In genomic region chr6:16483295-16483694, GRCm38 (mm10) we compare ENCODE assay signal across 30 mouse cellular contexts.
DNase-seq lines count a peak whose midpoint lies in the region; ATAC-seq lines count a peak whose summit lies in the region.
"Had no signal": no experiment of that assay in that cellular context is flagged by ENCODE, and none has a peak within 500 bp of the region (broad histone marks: within the 10 kb centered on the region; RNA-seq: fewer than 3 reads in every experiment).

No protein-coding gene starts in this region.

- H3K9ac ChIP-seq in hindbrain, embryonic 13.5 days: no peak overlapping the region
- H3K9ac ChIP-seq in hindbrain, embryonic 12.5 days: no peak overlapping the region
- H3K9ac ChIP-seq in midbrain, embryonic 14.5 days (replicated peaks; ENCODE audit: low read length): no peak overlapping the region
- H3K9ac ChIP-seq in midbrain, embryonic 11.5 days (ENCODE audit: low read length): no peak overlapping the region
- no peak overlapping the region for H3K9ac ChIP-seq in midbrain, embryonic 15.5 days
- H3K9ac ChIP-seq: embryonic facial prominence, embryonic 12.5 days; embryonic facial prominence, embryonic 15.5 days; forebrain, embryonic 12.5 days; forebrain, embryonic 15.5 days; heart, embryonic 12.5 days; heart, embryonic 15.5 days; hindbrain, embryonic 14.5 days had no signal

- H3K9me3 ChIP-seq in hindbrain, embryonic 13.5 days: no peaks in the 10 kb centered on the region
- H3K9me3 ChIP-seq in hindbrain, embryonic 12.5 days (replicated peaks): no peaks in the 10 kb centered on the region
- no peaks in the 10 kb centered on the region for H3K9me3 ChIP-seq in midbrain, embryonic 14.5 days (ENCODE audit: control insufficient read depth, low read length)
- H3K9me3 ChIP-seq in midbrain, embryonic 11.5 days (ENCODE audit: control insufficient read depth, low read length): no peaks in the 10 kb centered on the region
- no peaks in the 10 kb centered on the region for H3K9me3 ChIP-seq in midbrain, embryonic 15.5 days
- H3K9me3 ChIP-seq: embryonic facial prominence, embryonic 12.5 days; embryonic facial prominence, embryonic 15.5 days; forebrain, embryonic 12.5 days; forebrain, embryonic 15.5 days; G1E; heart, embryonic 12.5 days; heart, embryonic 15.5 days had no signal

- 43% methylated on average over 5 of the region's 5 CpGs for WGBS in hindbrain, embryonic 13.5 days
- WGBS in hindbrain, embryonic 12.5 days: 68% methylated on average over 5 of the region's 5 CpGs
- 57% methylated on average over 5 of the region's 5 CpGs for WGBS in midbrain, embryonic 14.5 days
- 68% methylated on average over 5 of the region's 5 CpGs for WGBS in midbrain, embryonic 11.5 days
- WGBS in midbrain, embryonic 15.5 days: 50% methylated on average over 5 of the region's 5 CpGs

- no peak overlapping the region for H3K4me2 ChIP-seq in hindbrain, embryonic 13.5 days
- no peak overlapping the region for H3K4me2 ChIP-seq in hindbrain, embryonic 12.5 days (replicated peaks)
- no peak overlapping the region for H3K4me2 ChIP-seq in midbrain, embryonic 14.5 days (ENCODE audit: low read length)
- no peak overlapping the region for H3K4me2 ChIP-seq in midbrain, embryonic 11.5 days
- H3K4me2 ChIP-seq in midbrain, embryonic 15.5 days: no peak overlapping the region
- H3K4me2 ChIP-seq: embryonic facial prominence, embryonic 12.5 days; embryonic facial prominence, embryonic 15.5 days; forebrain, embryonic 12.5 days; forebrain, embryonic 15.5 days; heart, embryonic 12.5 days; heart, embryonic 15.5 days; hindbrain, embryonic 14.5 days had no signal

- no peaks in the 10 kb centered on the region for H3K36me3 ChIP-seq in hindbrain, embryonic 13.5 days
- no peaks in the 10 kb centered on the region for H3K36me3 ChIP-seq in hindbrain, embryonic 12.5 days
- H3K36me3 ChIP-seq in midbrain, embryonic 14.5 days (ENCODE audit: control insufficient read depth, insufficient read depth, low read length): no peaks in the 10 kb centered on the region
- H3K36me3 ChIP-seq in midbrain, embryonic 11.5 days (ENCODE audit: control insufficient read depth, insufficient read depth, low read length): no peaks in the 10 kb centered on the region
- no peaks in the 10 kb centered on the region for H3K36me3 ChIP-seq in midbrain, embryonic 15.5 days (replicated peaks)
- H3K36me3 ChIP-seq: embryonic facial prominence, embryonic 12.5 days; embryonic facial prominence, embryonic 15.5 days; forebrain, embryonic 12.5 days; forebrain, embryonic 15.5 days; G1E; heart, embryonic 12.5 days; heart, embryonic 15.5 days had no signal

- ATAC-seq in hindbrain, embryonic 13.5 days (ENCODE audit: low FRiP score): 0 out of 2 replicates have a peak, but pooled peaks have one; percentile 39
- no peak for ATAC-seq in hindbrain, embryonic 12.5 days (ENCODE audit: low FRiP score)
- peak; percentile 17; the same call in 1 of the 2 replicates for ATAC-seq in midbrain, embryonic 14.5 days (ENCODE audit: low FRiP score, low TSS enrichment)
- no peak for ATAC-seq in midbrain, embryonic 11.5 days (ENCODE audit: low FRiP score)
- peak; percentile 80 for ATAC-seq in midbrain, embryonic 15.5 days (replicated peaks)
- ATAC-seq: forebrain, embryonic 15.5 days; hindbrain, postnatal 0 days; inflammation-experienced regulatory T-cells, adult 6 months; Patski had no signal

- H3K4me1 ChIP-seq in hindbrain, embryonic 13.5 days (replicated peaks): no peaks in the 10 kb centered on the region
- no peaks in the 10 kb centered on the region for H3K4me1 ChIP-seq in hindbrain, embryonic 12.5 days
- no peaks in the 10 kb centered on the region for H3K4me1 ChIP-seq in midbrain, embryonic 14.5 days (ENCODE audit: control insufficient read depth, insufficient read depth, low read length)
- no peaks in the 10 kb centered on the region for H3K4me1 ChIP-seq in midbrain, embryonic 11.5 days (ENCODE audit: control insufficient read depth, insufficient read depth, low read length)
- H3K4me1 ChIP-seq in midbrain, embryonic 15.5 days: no peaks in the 10 kb centered on the region
- H3K4me1 ChIP-seq: embryonic facial prominence, embryonic 12.5 days; embryonic facial prominence, embryonic 15.5 days; forebrain, embryonic 12.5 days; forebrain, embryonic 15.5 days; heart, embryonic 12.5 days; heart, embryonic 15.5 days had no signal

- H3K4me3 ChIP-seq in hindbrain, embryonic 13.5 days: no peak overlapping the region
- H3K4me3 ChIP-seq in hindbrain, embryonic 12.5 days: no peak overlapping the region
- H3K4me3 ChIP-seq in midbrain, embryonic 14.5 days (replicated peaks; ENCODE audit: low read depth, low read length): no peak overlapping the region
- no peak overlapping the region for H3K4me3 ChIP-seq in midbrain, embryonic 11.5 days (ENCODE audit: low read depth, low read length)
- no peak overlapping the region for H3K4me3 ChIP-seq in midbrain, embryonic 15.5 days
- H3K4me3 ChIP-seq: embryonic facial prominence, embryonic 12.5 days; embryonic facial prominence, embryonic 15.5 days; erythroblast, embryonic 14.5 days; forebrain, embryonic 12.5 days; forebrain, embryonic 15.5 days; heart, embryonic 12.5 days; heart, embryonic 15.5 days had no signal

- no peak overlapping the region for H3K27ac ChIP-seq in hindbrain, embryonic 13.5 days
- no peak overlapping the region for H3K27ac ChIP-seq in hindbrain, embryonic 12.5 days
- no peak overlapping the region for H3K27ac ChIP-seq in midbrain, embryonic 14.5 days (replicated peaks; ENCODE audit: low read depth, low read length)
- H3K27ac ChIP-seq in midbrain, embryonic 11.5 days (ENCODE audit: low read depth, low read length): no peak overlapping the region
- H3K27ac ChIP-seq in midbrain, embryonic 15.5 days: no peak overlapping the region
- H3K27ac ChIP-seq: embryonic facial prominence, embryonic 12.5 days; embryonic facial prominence, embryonic 15.5 days; forebrain, embryonic 12.5 days; forebrain, embryonic 15.5 days; heart, embryonic 15.5 days; hindbrain, embryonic 14.5 days; hindbrain, postnatal 0 days had no signal

- no peak for DNase-seq in midbrain, embryonic 14.5 days
- DNase-seq in midbrain, embryonic 11.5 days (ENCODE audit: low spot score, missing footprints): no peak
- DNase-seq in spleen, adult 12 weeks (ENCODE audit: low spot score): no peak
- DNase-seq: adrenal gland, postnatal 10 days; adrenal gland, postnatal 36 days; B cell, adult 2 months; cerebellum, adult 11 months; cerebellum, adult 2 months; cerebellum, adult 9-11 months; cerebellum, postnatal 25 days; gastrocnemius, postnatal 25 days; heart, adult 18-20 months; heart, postnatal 10 days; heart, postnatal 36 days had no signal

- no peaks in the 10 kb centered on the region for H3K27me3 ChIP-seq in hindbrain, embryonic 13.5 days
- H3K27me3 ChIP-seq in hindbrain, embryonic 12.5 days: no peaks in the 10 kb centered on the region
- no peaks in the 10 kb centered on the region for H3K27me3 ChIP-seq in midbrain, embryonic 14.5 days (ENCODE audit: control insufficient read depth, insufficient read depth, low read length)
- H3K27me3 ChIP-seq in midbrain, embryonic 11.5 days (ENCODE audit: control insufficient read depth, insufficient read depth, low read length): no peaks in the 10 kb centered on the region
- H3K27me3 ChIP-seq in midbrain, embryonic 15.5 days (replicated peaks): no peaks in the 10 kb centered on the region
- H3K27me3 ChIP-seq: CH12.LX; embryonic facial prominence, embryonic 12.5 days; embryonic facial prominence, embryonic 15.5 days; forebrain, embryonic 12.5 days; forebrain, embryonic 15.5 days; heart, embryonic 12.5 days; heart, embryonic 15.5 days had no signal

Comparison
In these comparisons a context has a peak if more than half of its experiments do, and no peak if none do; other contexts are left out.
1. ATAC-seq: peak in hindbrain, embryonic 13.5 days (single experiment), midbrain, embryonic 14.5 days (single experiment) and midbrain, embryonic 15.5 days (single experiment); none in hindbrain, embryonic 12.5 days (single experiment) and midbrain, embryonic 11.5 days (single experiment).